Mouse (Mus musculus) lung, adult 2 months (tissue): ENCODE data around the gene Mllt3.

Experiments used
- CTCF ChIP-seq: fragments of 200-500 bp; IDR thresholded peaks from 2 replicates; pipeline ENCODE4 v1.5.1; 2011; ENCODE audit warnings: mild to moderate bottlenecking, low read length, control low read depth; ENCODE audit not compliant: insufficient read depth
- POLR2A ChIP-seq: fragments of 200-500 bp; IDR thresholded peaks from 2 replicates; pipeline ENCODE4 v1.6.1; 2011; ENCODE audit warnings: low read depth, mild to moderate bottlenecking, control low read depth, low read length, borderline replicate concordance; ENCODE audit errors: extremely low read depth

DNA sequence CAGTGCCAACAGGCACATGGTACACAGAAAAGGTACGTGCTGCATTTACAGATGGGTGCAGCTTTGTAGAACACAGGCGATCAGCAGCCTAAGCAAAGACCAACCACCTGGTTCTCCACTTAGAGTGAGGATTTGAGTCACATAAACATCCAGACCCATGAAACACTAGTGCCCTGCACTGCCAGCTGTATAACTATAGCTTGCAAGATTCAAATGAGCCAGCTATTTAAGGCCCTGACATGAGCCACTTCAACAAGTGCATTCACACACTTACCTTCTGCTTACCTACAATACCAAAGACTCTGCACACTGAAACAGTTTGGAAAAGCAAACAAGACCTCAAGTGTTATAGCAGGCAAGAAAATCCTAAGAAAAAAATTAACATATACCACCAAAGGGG lies 78.0 kb downstream of the Mllt3 start:
- TF ChIP-seq CTCF, result no peak
- no peak for TF ChIP-seq POLR2A
